Mouse (Mus musculus) heart, embryonic 16.5 days (tissue): Measurements from ENCODE around the gene Syt1. TPM values are rescaled to one million over a fixed set of nuclear protein-coding genes. Genes with fewer than 3 reads are reported as not detected.

ENCODE experiments used
- ATAC-seq: fragments of 200-750 bp; cut with Nextera tagmentation; replicated peaks from 2 replicates; pipeline ENCODE4 v1.8.0; 2017; ENCODE audit warnings: moderate number of reproducible peaks; ENCODE audit not compliant: insufficient read depth, low FRiP score; ENCODE audit errors: extremely low read depth
- H3K27ac ChIP-seq: fragments of 300-500 bp; sonication (generic); 2 replicates; pipeline ENCODE4 v1.5.1; 2014; ENCODE audit warnings: mild to moderate bottlenecking, low read length, control low read depth, moderate library complexity
- H3K27me3 ChIP-seq: fragments of 300-500 bp; sonication (generic); 2 replicates; pipeline ENCODE4 v1.6.1; 2014; ENCODE audit warnings: low read length, mixed read lengths; ENCODE audit not compliant: control insufficient read depth, insufficient read depth
- H3K36me3 ChIP-seq: fragments of 300-500 bp; sonication (generic); 2 replicates; pipeline ENCODE4 v1.6.1; 2014; ENCODE audit not compliant: control insufficient read depth, insufficient read depth
- H3K4me1 ChIP-seq: fragments of 300-500 bp; sonication (generic); 2 replicates; pipeline ENCODE4 v1.6.1; 2014; ENCODE audit warnings: low read length, mixed read lengths; ENCODE audit not compliant: control insufficient read depth, insufficient read depth
- H3K4me2 ChIP-seq: fragments of 300-500 bp; sonication (generic); 2 replicates; pipeline ENCODE4 v1.6.1; 2014; ENCODE audit warnings: low read depth, mild to moderate bottlenecking, control low read depth, low read length
- H3K4me3 ChIP-seq: fragments of 300-500 bp; sonication (generic); 2 replicates; pipeline ENCODE4 v1.5.1; 2014; ENCODE audit warnings: mild to moderate bottlenecking, control low read depth, low read length
- H3K9ac ChIP-seq: fragments of 300-500 bp; sonication (generic); 2 replicates; pipeline ENCODE4 v1.6.1; 2014; ENCODE audit warnings: low read length, control low read depth
- H3K9me3 ChIP-seq: fragments of 300-500 bp; sonication (generic); replicated peaks from 2 replicates; pipeline ENCODE4 v1.6.1; 2016; ENCODE audit warnings: low read length; ENCODE audit not compliant: control insufficient read depth
- WGBS: fragments of 180-500 bp; shearing (Covaris S2); extraction: QIAGEN DNeasy Blood & Tissue Kit; methylation state at CpG from one replicate; pipeline ENCODE4 v1.1.7; 2014; 5-methylcytosine and 5-hydroxymethylcytosine counted together
- polyA plus RNA-seq: library from polyadenylated mRNA; unstranded; fragments of >200 nt; fragmentation: Nextera tagmentation; extraction: Ambion mirVana; gene quantifications from 2 replicates; pipeline ENCODE4 v1.2.1, GENCODE M21; 2015

The Syt1 gene
- polyA plus RNA-seq, 1 experiment from 2014 or later, result 0.91 TPM

DNA sequence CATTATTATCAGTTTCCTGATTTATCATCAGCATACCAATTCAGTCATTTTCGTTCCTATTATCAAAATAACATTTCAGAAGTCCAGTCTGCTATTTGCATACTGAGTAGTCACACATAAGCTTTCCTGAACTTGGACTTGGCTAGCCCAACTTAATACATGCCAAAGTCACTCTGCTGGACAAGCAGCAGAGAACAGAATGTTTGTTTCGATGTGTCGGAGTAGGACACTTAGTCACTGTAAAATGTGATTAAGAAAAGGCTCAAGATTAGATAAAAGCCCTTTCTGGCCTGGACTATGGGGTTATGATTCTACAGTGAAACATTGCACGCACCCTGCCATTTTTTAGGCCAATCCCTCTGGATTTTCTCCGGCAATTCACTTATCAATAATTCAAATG, 114.3 kb downstream of the Syt1 start:
- Histone ChIP-seq H3K4me2 (no peak overlapping the region), H3K9ac (no peak overlapping the region), H3K36me3 (no peaks in the 10 kb centered on the region), H3K4me3 (no peak overlapping the region), H3K27me3 (no peaks in the 10 kb centered on the region), H3K4me1 (no peaks in the 10 kb centered on the region), H3K9me3 (no peaks in the 10 kb centered on the region), H3K27ac (no peak overlapping the region)
- WGBS, result 69% methylated on average over 5 of the region's 5 CpGs
- ATAC-seq, result no peak

DNA sequence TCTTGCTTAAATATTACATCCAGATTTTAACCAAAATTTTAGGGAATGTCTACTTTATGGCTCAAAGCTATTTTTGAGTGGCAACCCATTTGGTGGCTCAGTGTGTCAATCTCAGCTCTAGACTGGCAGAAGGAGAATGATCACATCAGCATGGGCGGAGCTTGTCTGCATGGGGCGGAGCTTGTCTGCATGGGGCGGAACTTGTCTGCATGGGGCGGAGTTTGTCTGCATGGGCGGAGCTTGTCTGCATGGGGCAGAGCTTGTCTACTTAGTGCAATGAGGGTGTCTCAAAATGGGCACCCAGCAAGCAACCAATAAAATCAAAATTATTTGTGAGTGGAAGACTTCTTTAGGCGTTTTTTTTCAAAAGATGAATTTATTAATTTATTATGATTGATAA, 117.5 kb downstream of the Syt1 start:
- no peak for ATAC-seq
- no peaks in the 10 kb centered on the region for H3K27me3 ChIP-seq
- H3K4me2 ChIP-seq, result no peak overlapping the region
- 91% methylated on average over 6 of the region's 6 CpGs for WGBS
- no peak overlapping the region for H3K4me3 ChIP-seq
- no peak overlapping the region for H3K27ac ChIP-seq
- no peak overlapping the region for H3K9ac ChIP-seq
- no peaks in the 10 kb centered on the region for H3K36me3 ChIP-seq
- no peaks in the 10 kb centered on the region for H3K9me3 ChIP-seq
- no peaks in the 10 kb centered on the region for H3K4me1 ChIP-seq

DNA sequence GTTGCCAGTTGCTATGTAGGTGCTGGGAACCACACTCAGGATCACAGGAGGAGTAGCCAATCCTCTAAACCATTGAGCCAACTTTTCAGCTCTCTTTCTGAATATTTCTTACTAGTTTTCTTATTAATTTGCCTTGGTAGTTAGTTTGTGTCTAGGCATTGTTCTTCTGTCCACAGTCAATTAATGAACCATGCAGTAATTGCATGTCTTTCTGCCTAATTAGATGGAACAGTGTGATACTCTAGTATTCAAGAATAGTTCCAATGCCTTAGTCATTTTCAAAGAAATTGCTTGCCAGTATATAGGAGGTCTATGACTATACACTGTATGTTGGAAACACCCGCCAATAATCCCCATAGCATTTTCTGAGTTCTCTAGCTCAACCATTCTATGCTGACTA, 118.3 kb downstream of the Syt1 start:
- Histone ChIP-seq H3K9me3 (no peaks in the 10 kb centered on the region), H3K4me2 (no peak overlapping the region), H3K4me3 (no peak overlapping the region), H3K27me3 (no peaks in the 10 kb centered on the region), H3K4me1 (no peaks in the 10 kb centered on the region), H3K9ac (no peak overlapping the region), H3K36me3 (no peaks in the 10 kb centered on the region), H3K27ac (no peak overlapping the region)
- ATAC-seq, result no peak
- WGBS, result 85% methylated on average over 1 of the region's 1 CpGs

DNA sequence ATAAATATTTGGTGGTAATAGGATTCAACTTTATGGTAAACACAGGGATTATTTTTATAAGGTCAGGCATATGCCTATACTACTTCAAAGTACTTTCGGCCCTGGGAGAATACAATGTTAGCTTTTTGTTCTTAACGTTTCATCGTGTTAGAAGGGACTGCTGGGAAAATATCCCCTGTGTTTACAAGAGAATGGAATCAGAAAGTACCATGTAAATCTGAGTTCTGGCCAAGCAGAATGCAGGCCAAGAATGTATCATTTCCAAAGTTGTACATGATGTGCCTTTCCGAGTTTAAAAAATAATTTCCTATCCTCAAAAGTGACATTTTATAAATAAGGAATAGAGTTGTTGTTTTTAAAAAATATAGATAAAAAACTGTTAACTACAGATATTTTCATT, 121.7 kb downstream of the Syt1 start:
- no peak overlapping the region for H3K4me2 ChIP-seq
- H3K9ac ChIP-seq, result no peak overlapping the region
- no peaks in the 10 kb centered on the region for H3K27me3 ChIP-seq
- no peaks in the 10 kb centered on the region for H3K4me1 ChIP-seq
- H3K36me3 ChIP-seq, result no peaks in the 10 kb centered on the region
- ATAC-seq, result no peak
- H3K27ac ChIP-seq, result no peak overlapping the region
- 71% methylated on average over 4 of the region's 4 CpGs for WGBS
- no peak overlapping the region for H3K4me3 ChIP-seq
- H3K9me3 ChIP-seq, result no peaks in the 10 kb centered on the region

DNA sequence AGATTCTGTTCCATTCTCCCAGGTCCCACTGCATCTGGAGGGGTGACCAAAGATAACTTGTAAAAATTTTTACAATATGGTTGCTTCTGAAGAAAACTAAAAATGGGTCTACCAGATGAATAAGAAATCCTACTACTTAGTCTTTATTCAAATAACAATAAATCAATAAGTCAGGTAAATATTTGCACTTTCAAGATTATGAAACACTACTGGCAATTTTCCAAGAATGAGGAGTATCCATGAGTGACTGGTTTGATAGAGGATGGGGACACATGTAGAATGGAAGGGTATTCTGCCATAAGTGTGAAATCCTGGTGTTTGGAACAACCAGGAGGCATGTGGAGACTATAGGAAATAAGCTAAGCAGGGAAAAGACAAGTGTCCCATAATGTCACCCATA, 124.0 kb downstream of the Syt1 start:
- Histone ChIP-seq H3K4me2 (no peak overlapping the region), H3K27ac (no peak overlapping the region), H3K4me1 (no peaks in the 10 kb centered on the region), H3K27me3 (no peaks in the 10 kb centered on the region), H3K36me3 (no peaks in the 10 kb centered on the region), H3K9ac (no peak overlapping the region), H3K9me3 (no peaks in the 10 kb centered on the region), H3K4me3 (no peak overlapping the region)
- no peak for ATAC-seq

DNA sequence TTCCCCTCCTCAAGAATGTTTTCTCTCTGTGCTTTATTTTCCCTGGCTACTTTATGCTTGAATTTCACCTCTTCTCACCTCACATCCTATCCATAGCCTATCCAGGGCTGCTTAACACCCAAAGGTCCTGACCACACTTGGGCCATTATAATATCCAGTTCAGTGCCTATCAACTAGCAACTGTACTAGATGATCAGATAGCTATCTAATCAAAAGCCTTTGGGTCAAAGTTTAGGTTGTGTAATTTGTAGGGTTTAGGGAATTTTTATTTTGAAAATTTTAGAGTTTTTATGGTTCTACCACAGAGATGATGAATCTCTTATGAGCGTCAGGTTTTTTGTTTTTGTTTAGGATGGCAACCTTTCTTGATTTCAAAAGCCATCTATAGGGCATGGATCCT, 125.0 kb downstream of the Syt1 start:
- Histone ChIP-seq H3K9ac (no peak overlapping the region), H3K4me1 (no peaks in the 10 kb centered on the region), H3K9me3 (no peaks in the 10 kb centered on the region), H3K4me2 (no peak overlapping the region), H3K27ac (no peak overlapping the region), H3K36me3 (no peaks in the 10 kb centered on the region), H3K27me3 (no peaks in the 10 kb centered on the region), H3K4me3 (no peak overlapping the region)
- 91% methylated on average over 1 of the region's 1 CpGs for WGBS
- ATAC-seq, result no peak

DNA sequence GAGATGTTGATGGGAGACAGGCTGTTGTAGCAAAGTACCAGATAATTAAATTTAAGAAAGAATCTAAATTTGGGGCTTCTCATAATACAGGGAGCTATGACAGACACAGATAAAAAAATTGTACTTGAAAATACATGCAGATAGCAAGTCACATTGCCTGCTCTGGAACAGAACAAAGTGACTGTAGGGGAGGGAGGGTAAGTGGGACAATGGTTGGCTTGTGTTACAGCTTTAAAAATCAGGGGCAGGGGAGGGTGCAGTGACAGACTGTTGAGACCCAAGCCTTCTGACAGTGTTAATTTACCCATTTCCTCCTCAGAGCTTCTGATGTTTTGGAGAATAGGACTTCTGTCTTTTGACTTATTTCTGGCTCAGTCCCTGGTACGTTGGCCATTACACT, 126.3 kb downstream of the Syt1 start:
- Histone ChIP-seq H3K36me3 (no peaks in the 10 kb centered on the region), H3K27me3 (no peaks in the 10 kb centered on the region), H3K9ac (no peak overlapping the region), H3K4me1 (no peaks in the 10 kb centered on the region), H3K4me2 (no peak overlapping the region), H3K4me3 (no peak overlapping the region), H3K9me3 (no peaks in the 10 kb centered on the region), H3K27ac (no peak overlapping the region)
- 43% methylated on average over 1 of the region's 1 CpGs for WGBS
- no peak for ATAC-seq

DNA sequence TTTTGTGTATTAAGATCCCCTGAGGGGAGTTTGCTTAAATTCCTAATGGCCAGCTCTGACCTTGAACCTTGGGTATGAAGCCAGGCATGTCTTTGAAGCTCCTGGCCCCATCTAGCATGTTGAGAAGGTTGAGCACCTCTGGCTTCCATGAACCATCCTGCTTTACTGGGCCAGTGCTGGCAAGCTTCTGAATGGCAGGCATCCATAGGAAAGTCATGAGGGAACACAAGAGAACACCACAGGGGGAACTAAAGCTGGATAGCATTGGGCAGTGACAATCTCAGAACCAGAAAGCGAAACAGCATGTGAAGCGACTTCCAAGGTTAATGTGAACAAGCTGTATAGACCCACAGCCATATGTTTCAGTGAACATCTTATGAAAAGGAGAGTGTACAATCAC, 130.4 kb downstream of the Syt1 start:
- Histone ChIP-seq H3K27me3 (no peaks in the 10 kb centered on the region), H3K36me3 (no peaks in the 10 kb centered on the region), H3K9ac (no peak overlapping the region), H3K9me3 (no peaks in the 10 kb centered on the region), H3K4me1 (no peaks in the 10 kb centered on the region), H3K4me3 (no peak overlapping the region), H3K4me2 (no peak overlapping the region), H3K27ac (no peak overlapping the region)
- WGBS, result 90% methylated on average over 2 of the region's 2 CpGs
- ATAC-seq, result no peak

DNA sequence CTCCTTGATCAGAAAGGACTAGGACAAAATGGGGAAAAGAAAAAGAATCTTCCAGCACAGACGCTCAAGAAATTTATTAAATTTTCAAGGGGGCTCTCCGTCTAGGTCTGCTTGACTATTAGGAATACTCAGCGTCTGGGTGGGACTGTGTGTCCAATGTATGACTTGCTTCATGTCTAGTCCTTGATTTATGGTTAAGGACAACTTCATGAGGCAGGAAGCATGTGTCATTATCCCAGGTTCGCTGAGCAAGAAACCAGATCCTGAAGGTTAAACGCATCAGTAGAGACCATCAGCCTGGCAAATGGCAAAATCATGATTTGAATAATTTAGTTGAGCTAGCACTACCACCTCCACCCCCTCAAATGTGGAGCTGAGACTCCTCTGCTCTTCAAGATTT, 135.1 kb downstream of the Syt1 start:
- Histone ChIP-seq H3K4me3 (no peak overlapping the region), H3K4me2 (no peak overlapping the region), H3K27me3 (no peaks in the 10 kb centered on the region), H3K36me3 (no peaks in the 10 kb centered on the region), H3K4me1 (no peaks in the 10 kb centered on the region), H3K9me3 (no peaks in the 10 kb centered on the region), H3K9ac (no peak overlapping the region), H3K27ac (no peak overlapping the region)
- no peak for ATAC-seq
- 83% methylated on average over 5 of the region's 5 CpGs for WGBS

DNA sequence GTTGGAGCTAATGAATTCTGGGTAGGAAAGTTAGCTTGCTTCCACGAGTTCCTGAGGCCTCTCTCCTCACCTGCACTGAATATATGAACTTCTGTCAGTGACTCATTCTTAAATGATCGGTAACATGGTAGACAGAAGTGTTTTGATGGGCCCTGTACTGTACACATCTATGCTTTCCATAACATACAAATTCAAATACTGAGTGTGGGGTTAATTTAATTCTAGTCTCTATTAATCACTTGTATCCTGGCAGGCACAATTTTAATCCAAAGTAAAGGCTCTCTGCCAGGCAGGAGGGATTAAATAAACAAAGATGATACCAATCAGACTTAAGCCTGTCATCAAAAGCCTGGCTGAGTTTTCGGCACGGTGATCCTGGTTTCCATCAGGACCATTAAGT, 136.1 kb downstream of the Syt1 start:
- H3K9me3 ChIP-seq, result no peaks in the 10 kb centered on the region
- no peak overlapping the region for H3K27ac ChIP-seq
- WGBS, result 66% methylated on average over 4 of the region's 4 CpGs
- H3K9ac ChIP-seq, result no peak overlapping the region
- no peak overlapping the region for H3K4me2 ChIP-seq
- H3K36me3 ChIP-seq, result no peaks in the 10 kb centered on the region
- ATAC-seq, result no peak
- no peak overlapping the region for H3K4me3 ChIP-seq
- no peaks in the 10 kb centered on the region for H3K27me3 ChIP-seq
- no peaks in the 10 kb centered on the region for H3K4me1 ChIP-seq
